Mouse (Mus musculus) liver, adult 2 months (tissue): ENCODE results near the gene Slc2a10. TPM values are rescaled to one million over a fixed set of nuclear protein-coding genes. Genes with fewer than 3 reads are reported as not detected.
"Not testable (repeated sequence)": the region's sequence is repeated elsewhere in the genome, so short reads cannot be mapped to it uniquely, and the experiment has no call there.

ENCODE experiments used
- DNase-seq: peaks from one replicate; pipeline ENCODE4 v3.0.0-alpha.2; 2011; ENCODE audit warnings: low read depth, low spot score; ENCODE audit errors: extremely low read depth
- H3K27ac ChIP-seq: fragments of 200-500 bp; replicated peaks from 2 replicates; pipeline ENCODE4 v1.5.1; 2012; ENCODE audit warnings: low read depth, mild to moderate bottlenecking, control low read depth, inconsistent platforms, low read length; ENCODE audit not compliant: insufficient read depth
- H3K27me3 ChIP-seq: fragments of 200-500 bp; 2 replicates; pipeline ENCODE4 v1.6.1; 2012; ENCODE audit warnings: mild to moderate bottlenecking, moderate library complexity, low read length, inconsistent platforms; ENCODE audit not compliant: control insufficient read depth, insufficient read depth
- H3K36me3 ChIP-seq: fragments of 200-500 bp; 2 replicates; pipeline ENCODE4 v1.6.1; 2012; ENCODE audit warnings: low read length, inconsistent platforms; ENCODE audit not compliant: control insufficient read depth, insufficient read depth
- H3K4me1 ChIP-seq: fragments of 200-500 bp; 2 replicates; pipeline ENCODE4 v1.6.1; 2011; ENCODE audit warnings: low read length; ENCODE audit not compliant: control insufficient read depth, insufficient read depth
- H3K4me3 ChIP-seq: fragments of 200-500 bp; 2 replicates; pipeline ENCODE4 v1.5.1; 2011; ENCODE audit warnings: low read depth, mild to moderate bottlenecking, control low read depth, low read length, moderate library complexity; ENCODE audit not compliant: insufficient read depth
- H3K79me2 ChIP-seq: fragments of 200-500 bp; 2 replicates; pipeline ENCODE4 v1.6.1; 2012; ENCODE audit warnings: inconsistent platforms, mild to moderate bottlenecking, low read length, moderate library complexity; ENCODE audit not compliant: control insufficient read depth, insufficient read depth
- H3K9ac ChIP-seq: fragments of 200-500 bp; 2 replicates; pipeline ENCODE4 v1.6.1; 2012; ENCODE audit warnings: low read depth, mild to moderate bottlenecking, control low read depth, inconsistent platforms, low read length
- CTCF ChIP-seq: fragments of 200-500 bp; IDR thresholded peaks from 2 replicates; pipeline ENCODE4 v1.5.1; 2011; ENCODE audit warnings: low read depth, low read length, control low read depth
- POLR2A ChIP-seq: fragments of 200-500 bp; IDR thresholded peaks from 2 replicates; pipeline ENCODE4 v1.6.1; 2011; ENCODE audit warnings: low read length, control low read depth; ENCODE audit not compliant: insufficient read depth; ENCODE audit errors: extremely low read depth
- WGBS: fragments of 180-500 bp; shearing (Covaris S2); methylation state at CpG from one replicate; pipeline ENCODE4 v1.1.7; 2018; 5-methylcytosine and 5-hydroxymethylcytosine counted together
- polyA plus RNA-seq: library from polyadenylated mRNA; depleted of rRNA; stranded (reverse); fragments of >200 nt; gene quantifications from 2 replicates; pipeline ENCODE4 v1.2.3, GENCODE M21; 2012
- total RNA-seq: library from RNA; depleted of rRNA; stranded (reverse); fragments of >200 nt; gene quantifications from 2 replicates; pipeline ENCODE4 v1.2.3, GENCODE M21; 2014

The Slc2a10 gene
- total and polyA plus RNA-seq, 2 experiments, result 0.09 to 0.11 TPM

DNA sequence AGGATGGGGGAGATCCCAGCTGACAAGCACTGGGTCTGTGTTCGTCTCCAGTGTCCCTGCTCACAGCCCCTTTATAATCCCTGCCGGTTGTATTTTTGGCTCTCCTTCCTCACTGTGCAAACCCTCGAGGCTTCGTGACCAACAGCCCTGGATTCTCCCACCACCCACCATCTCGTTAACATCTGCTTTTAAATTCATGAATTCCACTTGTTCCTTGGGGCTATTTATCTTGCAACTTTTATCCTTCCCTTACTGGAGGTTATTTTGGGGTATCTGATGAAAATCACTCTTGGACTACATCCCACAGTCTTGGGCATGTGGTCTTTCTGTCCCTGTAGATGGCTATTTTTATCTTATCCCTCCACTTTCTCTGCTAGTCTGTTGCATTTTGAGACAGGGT, 6.9 kb downstream of the Slc2a10 start:
- 75% methylated on average over 5 of the region's 5 CpGs for WGBS
- H3K4me3 ChIP-seq, result no peak overlapping the region
- H3K9ac ChIP-seq, result no peak overlapping the region
- H3K36me3 ChIP-seq, result no peaks in the 10 kb centered on the region
- H3K4me1 ChIP-seq, result no peaks in the 10 kb centered on the region
- H3K27me3 ChIP-seq, result no peaks in the 10 kb centered on the region
- no peaks in the 10 kb centered on the region for H3K79me2 ChIP-seq
- no peak for TF ChIP-seq CTCF
- TF ChIP-seq POLR2A, result no peak
- no peak for DNase-seq
- no peak overlapping the region for H3K27ac ChIP-seq

DNA sequence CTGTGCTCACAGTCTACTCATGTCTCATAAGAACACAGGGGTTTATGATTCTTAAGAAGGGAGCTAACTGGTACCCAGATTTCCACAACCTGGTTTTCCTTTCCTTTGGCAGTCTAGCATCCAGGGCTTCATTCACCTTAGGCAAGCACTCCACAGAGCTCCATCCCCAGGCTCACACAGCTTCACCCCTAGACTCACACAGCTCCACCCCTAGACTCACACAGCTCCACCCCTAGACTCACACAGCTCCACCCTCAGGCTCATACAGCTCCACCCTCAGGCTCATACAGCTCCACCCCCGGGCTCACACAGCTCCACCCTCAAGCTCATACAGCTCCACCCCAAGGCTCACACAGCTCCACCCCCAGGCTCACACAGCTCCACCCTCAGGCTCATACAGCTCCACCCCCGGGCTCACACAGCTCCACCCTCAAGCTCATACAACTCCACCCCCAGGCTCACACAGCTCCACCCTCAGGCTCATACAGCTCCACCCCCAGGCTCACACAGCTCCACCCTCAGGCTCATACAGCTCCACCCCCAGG, 7.4 kb downstream of the Slc2a10 start:
- H3K4me3 ChIP-seq, H3K27me3 ChIP-seq, H3K36me3 ChIP-seq, H3K79me2 ChIP-seq, H3K9ac ChIP-seq, DNase-seq, H3K4me1 ChIP-seq, H3K27ac ChIP-seq: not testable (repeated sequence)
- 93% methylated on average over 2 of the region's 2 CpGs for WGBS

DNA sequence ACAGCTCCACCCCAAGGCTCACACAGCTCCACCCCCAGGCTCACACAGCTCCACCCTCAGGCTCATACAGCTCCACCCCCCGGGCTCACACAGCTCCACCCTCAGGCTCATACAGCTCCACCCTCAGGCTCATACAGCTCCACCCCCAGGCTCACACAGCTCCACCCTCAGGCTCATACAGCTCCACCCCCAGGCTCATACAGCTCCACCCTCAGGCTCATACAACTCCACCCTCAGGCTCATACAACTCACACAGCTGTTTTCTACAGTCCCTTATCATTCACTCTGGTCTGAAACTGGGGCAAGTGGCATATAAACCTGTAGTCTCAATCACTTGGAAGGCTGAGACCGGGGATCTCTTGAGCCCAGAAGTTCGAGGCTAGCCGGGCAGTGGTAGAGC, 7.9 kb downstream of the Slc2a10 start:
- H3K27ac ChIP-seq, H3K36me3 ChIP-seq, H3K27me3 ChIP-seq, H3K9ac ChIP-seq, DNase-seq, H3K79me2 ChIP-seq, H3K4me3 ChIP-seq, H3K4me1 ChIP-seq: not testable (repeated sequence)
- 85% methylated on average over 4 of the region's 4 CpGs for WGBS

DNA sequence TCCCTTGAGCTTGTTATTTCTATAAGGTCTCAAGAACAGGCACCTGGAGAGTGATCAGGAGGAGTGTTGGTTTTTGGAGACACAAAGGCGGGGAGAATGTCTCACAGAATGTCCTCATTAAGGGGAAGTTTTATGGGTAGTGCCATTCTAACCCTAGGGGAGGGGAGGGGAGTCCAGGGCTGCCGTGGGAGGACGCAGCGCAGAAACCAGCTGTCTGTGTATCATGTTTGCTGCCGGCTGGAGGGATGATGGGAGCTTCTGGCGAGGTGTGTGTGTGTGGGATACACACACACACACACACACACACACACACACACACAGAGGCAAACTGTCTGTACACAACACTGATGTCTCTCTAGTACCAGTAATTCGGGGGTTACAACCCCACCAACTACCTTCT, 8.8 kb downstream of the Slc2a10 start:
- H3K9ac ChIP-seq, result no peak overlapping the region
- DNase-seq, result no peak
- no peak overlapping the region for H3K27ac ChIP-seq
- no peak for TF ChIP-seq POLR2A
- no peak for TF ChIP-seq CTCF
- no peak overlapping the region for H3K4me3 ChIP-seq
- H3K27me3 ChIP-seq, result no peaks in the 10 kb centered on the region
- H3K36me3 ChIP-seq, result no peaks in the 10 kb centered on the region
- no peaks in the 10 kb centered on the region for H3K4me1 ChIP-seq
- WGBS, result 55% methylated on average over 7 of the region's 7 CpGs
- no peaks in the 10 kb centered on the region for H3K79me2 ChIP-seq

DNA sequence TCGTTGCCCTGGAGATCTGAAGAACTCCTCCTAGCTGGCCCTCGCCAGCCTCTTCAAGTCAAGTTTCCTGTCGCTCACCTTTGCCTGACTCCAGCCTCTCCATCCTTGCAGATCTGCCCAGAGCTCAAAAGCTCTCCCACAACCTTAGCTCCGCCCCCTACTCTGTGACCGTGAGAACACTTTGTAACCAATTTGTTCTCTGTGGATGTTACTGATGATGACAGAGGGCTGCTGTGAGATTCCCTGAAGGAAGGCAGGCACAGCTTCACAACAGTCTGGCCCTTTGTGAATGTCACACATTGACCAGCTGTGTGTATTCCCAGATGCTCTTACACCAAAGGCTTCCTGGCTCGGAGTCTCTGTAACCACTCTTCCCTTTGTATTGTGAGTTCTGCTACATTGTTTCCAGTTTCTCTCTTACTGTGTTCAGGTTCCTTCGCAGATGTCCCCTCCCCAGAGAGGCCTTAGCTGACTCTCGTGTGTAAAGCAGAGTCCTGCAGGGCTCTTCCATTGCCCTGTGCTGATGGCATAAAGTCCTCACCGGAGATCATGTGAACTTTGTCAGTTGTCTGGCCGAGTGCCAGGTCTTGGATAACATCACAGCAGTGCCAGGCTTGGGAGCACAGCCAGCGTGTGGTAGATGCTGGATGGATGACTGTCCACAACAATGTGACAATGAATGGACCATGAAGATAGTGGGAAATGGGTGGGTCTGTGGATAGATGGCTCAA, 9.4 kb downstream of the Slc2a10 start:
- Histone ChIP-seq H3K79me2 (no peaks in the 10 kb centered on the region), H3K27ac (no peak overlapping the region), H3K36me3 (no peaks in the 10 kb centered on the region), H3K4me1 (no peaks in the 10 kb centered on the region), H3K9ac (no peak overlapping the region), H3K27me3 (no peaks in the 10 kb centered on the region), H3K4me3 (no peak overlapping the region)
- 29% methylated on average over 11 of the region's 11 CpGs for WGBS
- TF ChIP-seq CTCF (no peak), POLR2A (no peak)
- DNase-seq, result peak; percentile 70

DNA sequence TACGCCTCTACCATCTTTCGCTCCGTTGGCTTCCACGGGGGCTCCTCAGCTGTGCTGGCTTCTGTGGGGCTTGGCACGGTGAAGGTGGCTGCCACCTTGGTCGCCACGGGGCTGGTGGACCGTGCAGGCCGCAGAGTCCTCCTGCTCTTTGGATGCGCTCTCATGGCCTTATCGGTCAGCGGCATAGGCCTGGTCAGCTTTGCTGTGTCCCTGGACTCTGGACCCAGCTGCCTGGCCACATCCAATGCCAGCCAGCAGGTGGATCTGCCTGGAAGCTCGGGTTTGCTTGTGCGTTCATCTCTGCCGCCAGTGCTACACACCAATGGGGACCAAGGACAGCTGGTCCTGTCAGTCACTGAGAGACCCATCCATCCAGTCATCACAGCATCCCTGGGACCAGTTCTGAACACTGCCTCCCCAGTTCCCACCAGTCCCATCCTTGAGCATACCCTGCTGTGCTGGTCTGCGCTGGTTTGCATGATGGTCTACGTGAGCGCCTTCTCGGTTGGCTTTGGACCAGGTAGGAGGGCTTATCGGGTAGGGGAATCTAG, 11.7 kb downstream of the Slc2a10 start:
- H3K4me3 ChIP-seq, result no peak overlapping the region
- H3K36me3 ChIP-seq, result no peaks in the 10 kb centered on the region
- WGBS, result 64% methylated on average over 20 of the region's 20 CpGs
- H3K27me3 ChIP-seq, result no peaks in the 10 kb centered on the region
- H3K4me1 ChIP-seq, result no peaks in the 10 kb centered on the region
- H3K27ac ChIP-seq, result no peak overlapping the region
- no peak overlapping the region for H3K9ac ChIP-seq
- TF ChIP-seq CTCF (peak; percentile 23; the same call in 1 of the 2 replicates), POLR2A (no peak)
- H3K79me2 ChIP-seq, result no peaks in the 10 kb centered on the region
- peak; percentile 74 for DNase-seq
